Mouse (Mus musculus): ENCODE results near the gene Ppa1.

The Ppa1 gene

GRCm38 (mm10) chr10:61696560-61696823 is 48.1 kb downstream of the Ppa1 start:
- DNase-seq, result no peak

- peak; percentile 92 to 94 for DNase-seq
Observed at GRCm38 (mm10) chr10:61697028-61697427, 48.7 kb downstream of the Ppa1 start.

- no peak for DNase-seq
Observed at GRCm38 (mm10) chr10:61704663-61705062, 56.3 kb downstream of the Ppa1 start.

GRCm38 (mm10) chr10:61706412-61707375 is 58.3 kb downstream of the Ppa1 start:
- peak; percentile 33 to 67 for DNase-seq

- no peak for DNase-seq
Observed at GRCm38 (mm10) chr10:61713601-61714000, 65.2 kb downstream of the Ppa1 start.

- DNase-seq, result no peak
Observed at GRCm38 (mm10) chr10:61714146-61714545, 65.8 kb downstream of the Ppa1 start.

- peak; percentile 82 to 84 for DNase-seq
Observed at GRCm38 (mm10) chr10:61714771-61715461, 66.6 kb downstream of the Ppa1 start, which contains the start of gene Aifm2. Gene Aifm2 (plus strand): TSS chr10:61715263.

GRCm38 (mm10) chr10:61715462-61715837 is 67.1 kb downstream of the Ppa1 start:
- DNase-seq, result no peak

GRCm38 (mm10) chr10:61715996-61716864 is 67.9 kb downstream of the Ppa1 start:
- peak in 1 of 2 experiments; percentile 8 for DNase-seq

- no peak for DNase-seq
Observed at GRCm38 (mm10) chr10:61717406-61718296, 69.3 kb downstream of the Ppa1 start.

- DNase-seq, result no peak
Observed at GRCm38 (mm10) chr10:61720331-61720730, 72.0 kb downstream of the Ppa1 start.

- no peak for DNase-seq
Observed at GRCm38 (mm10) chr10:61722215-61722614, 73.9 kb downstream of the Ppa1 start.

GRCm38 (mm10) chr10:61723271-61723670 is 74.9 kb downstream of the Ppa1 start:
- DNase-seq, result no peak

Data from kidney, postnatal 36 days (tissue).